Mouse (Mus musculus) adrenal gland, postnatal 25 days (tissue): Measurements from ENCODE around the gene Adora1. TPM values are rescaled to one million over a fixed set of nuclear protein-coding genes. Genes with fewer than 3 reads are reported as not detected.
"Not testable (repeated sequence)": the region's sequence is repeated elsewhere in the genome, so short reads cannot be mapped to it uniquely, and the experiment has no call there.

Experiments
- DNase-seq: peaks from one replicate; pipeline ENCODE4 v3.0.0; 2021; ENCODE audit warnings: mixed read lengths
- long read RNA-seq: library from polyadenylated mRNA; stranded (forward); transcript quantifications from one replicate; pipeline ENCODE4 v2.0.0, GENCODE M21; 2021
- total RNA-seq: library from RNA; stranded (reverse); gene quantifications from 2 replicates; pipeline ENCODE4 v1.2.3, GENCODE M21; 2021

The Adora1 gene
- total RNA-seq, result 89.7 and 151 TPM in 2 replicates
- long read RNA-seq, full-length matches to known transcripts, result 89 of 142 reads
- long read RNA-seq, partial matches to known transcripts, result 0 of 142 reads
- long read RNA-seq, other reads (novel, unspliced or antisense), result 53 of 142 reads

GRCm38 (mm10) chr1:134235391-134235921 is at the start of gene Adora1:
TSS of gene Adora1 (minus strand) at chr1:134235431.
- DNase-seq, result no peak

GRCm38 (mm10) chr1:134283108-134283507 is 47.9 kb upstream of the Adora1 start:
- DNase-seq, result no peak

- no peak for DNase-seq
Observed at GRCm38 (mm10) chr1:134282342-134282741, 47.1 kb upstream of the Adora1 start.

- no peak for DNase-seq
Observed at GRCm38 (mm10) chr1:134281563-134281962, 46.3 kb upstream of the Adora1 start.

GRCm38 (mm10) chr1:134280174-134280573 is 44.9 kb upstream of the Adora1 start:
- DNase-seq, result no peak

GRCm38 (mm10) chr1:134276823-134277222 is 41.6 kb upstream of the Adora1 start:
- no peak for DNase-seq

- DNase-seq, result no peak
Observed at GRCm38 (mm10) chr1:134275616-134276464, 40.6 kb upstream of the Adora1 start.

- DNase-seq, result no peak
Observed at GRCm38 (mm10) chr1:134274483-134274920, 39.3 kb upstream of the Adora1 start.

GRCm38 (mm10) chr1:134273493-134274395 is 38.5 kb upstream of the Adora1 start:
- DNase-seq, result no peak

GRCm38 (mm10) chr1:134272754-134273250 is 37.6 kb upstream of the Adora1 start:
- DNase-seq, result no peak

- DNase-seq, result no peak
Observed at GRCm38 (mm10) chr1:134270026-134270425, 34.8 kb upstream of the Adora1 start.

- no peak for DNase-seq
Observed at GRCm38 (mm10) chr1:134265797-134266196, 30.6 kb upstream of the Adora1 start.

- no peak for DNase-seq
Observed at GRCm38 (mm10) chr1:134264341-134264740, 29.1 kb upstream of the Adora1 start.

- DNase-seq, result not testable (repeated sequence)
Observed at GRCm38 (mm10) chr1:134249681-134250080, 14.4 kb upstream of the Adora1 start.

- no peak for DNase-seq
Observed at GRCm38 (mm10) chr1:134246590-134246989, 11.4 kb upstream of the Adora1 start.

GRCm38 (mm10) chr1:134245004-134245717 is 9.9 kb upstream of the Adora1 start:
- DNase-seq, result no peak

GRCm38 (mm10) chr1:134243948-134244914 is 9.0 kb upstream of the Adora1 start:
- DNase-seq, result peak; percentile 94

GRCm38 (mm10) chr1:134243505-134243904 is 8.3 kb upstream of the Adora1 start:
- DNase-seq, result no peak

- DNase-seq, result no peak
Observed at GRCm38 (mm10) chr1:134242286-134242685, 7.1 kb upstream of the Adora1 start.

GRCm38 (mm10) chr1:134241298-134241697 is 6.1 kb upstream of the Adora1 start:
- no peak for DNase-seq
